Mouse (Mus musculus): Measurements from ENCODE around the gene Nrtn. TPM values are rescaled to one million over a fixed set of nuclear protein-coding genes. Genes with fewer than 3 reads are reported as not detected.

Nrtn gene
- polyA plus RNA-seq, 1 experiment from 2014 or later, result 10.5 TPM

DNA sequence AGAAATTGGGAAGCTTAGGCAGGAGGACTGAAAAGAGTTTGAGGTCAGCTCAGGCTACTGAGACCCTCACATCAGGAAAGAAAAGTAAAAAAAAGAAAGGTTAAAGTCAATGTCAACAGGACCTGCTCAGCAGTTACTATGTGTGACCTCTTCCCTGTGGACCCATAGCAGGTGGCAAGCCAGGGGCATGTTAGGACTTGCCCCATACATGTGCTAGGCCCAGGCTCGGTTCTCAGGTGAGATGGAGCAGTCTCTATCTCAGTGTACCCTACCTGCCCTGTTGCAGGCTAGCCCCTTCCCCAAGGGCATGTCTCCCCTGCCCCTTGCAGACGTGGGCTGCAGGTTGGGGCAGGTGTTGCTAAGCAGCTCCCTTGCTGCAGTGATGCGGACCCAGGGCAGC lies 47.6 kb downstream of the Nrtn start:
- no peak for DNase-seq (ENCODE audit: low spot score)
- H3K4me3 ChIP-seq (ENCODE audit: low read depth, low read length), result no peak overlapping the region
- peaks cover 56% of the 10 kb centered on the region for H3K36me3 ChIP-seq (ENCODE audit: insufficient read depth, low read length)
- no peaks in the 10 kb centered on the region for H3K27me3 ChIP-seq (replicated peaks; ENCODE audit: insufficient read depth, low read length)
- ATAC-seq, result no peak
- H3K9ac ChIP-seq (replicated peaks; ENCODE audit: low read depth), result no peak overlapping the region
- H3K27ac ChIP-seq (ENCODE audit: low read length), result no peak overlapping the region
- no peaks in the 10 kb centered on the region for H3K4me1 ChIP-seq (ENCODE audit: insufficient read depth, low read depth, low read length)
- no peaks in the 10 kb centered on the region for H3K9me3 ChIP-seq (ENCODE audit: low read length)
- H3K4me2 ChIP-seq (replicated peaks; ENCODE audit: low read depth, low read length), result no peak overlapping the region
- TF ChIP-seq EP300 (IDR thresholded peaks at IDR 0.05), result no peak
- no peak for TF ChIP-seq CTCF (IDR thresholded peaks at IDR 0.05)
- WGBS, result 83% methylated on average over 3 of the region's 3 CpGs

DNA sequence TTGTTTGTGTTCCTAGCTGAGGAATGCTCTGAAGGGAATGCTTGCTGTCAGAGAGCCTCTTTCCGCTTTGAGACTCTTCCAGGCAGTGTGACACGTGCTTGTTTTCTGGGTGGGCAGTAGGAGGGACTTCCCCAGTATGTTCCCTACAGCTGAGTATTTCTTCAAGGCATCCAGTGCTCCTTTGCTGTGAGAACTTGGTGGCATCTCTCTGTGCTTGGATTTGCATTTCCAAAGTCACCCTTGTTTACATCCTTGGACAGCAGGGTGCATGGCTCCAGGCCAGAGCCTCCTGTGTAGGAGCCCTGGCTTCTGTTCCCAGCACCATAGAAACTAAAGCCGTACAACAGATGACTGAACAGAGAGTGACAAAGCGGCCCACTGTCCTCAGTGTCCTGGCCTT lies 48.6 kb downstream of the Nrtn start:
- no peak overlapping the region for H3K4me3 ChIP-seq (ENCODE audit: low read depth, low read length)
- ATAC-seq (no peak), DNase-seq (ENCODE audit: low spot score) (no peak)
- no peaks in the 10 kb centered on the region for H3K9me3 ChIP-seq (ENCODE audit: low read length)
- no peak overlapping the region for H3K9ac ChIP-seq (replicated peaks; ENCODE audit: low read depth)
- WGBS, result 77% methylated on average over 4 of the region's 4 CpGs
- no peak overlapping the region for H3K4me2 ChIP-seq (replicated peaks; ENCODE audit: low read depth, low read length)
- no peaks in the 10 kb centered on the region for H3K4me1 ChIP-seq (ENCODE audit: insufficient read depth, low read depth, low read length)
- peaks cover 64% of the 10 kb centered on the region for H3K36me3 ChIP-seq (ENCODE audit: insufficient read depth, low read length)
- H3K27me3 ChIP-seq (replicated peaks; ENCODE audit: insufficient read depth, low read length), result no peaks in the 10 kb centered on the region
- no peak for TF ChIP-seq CTCF (IDR thresholded peaks at IDR 0.05)
- TF ChIP-seq EP300 (IDR thresholded peaks at IDR 0.05), result no peak
- no peak overlapping the region for H3K27ac ChIP-seq (ENCODE audit: low read length)

DNA sequence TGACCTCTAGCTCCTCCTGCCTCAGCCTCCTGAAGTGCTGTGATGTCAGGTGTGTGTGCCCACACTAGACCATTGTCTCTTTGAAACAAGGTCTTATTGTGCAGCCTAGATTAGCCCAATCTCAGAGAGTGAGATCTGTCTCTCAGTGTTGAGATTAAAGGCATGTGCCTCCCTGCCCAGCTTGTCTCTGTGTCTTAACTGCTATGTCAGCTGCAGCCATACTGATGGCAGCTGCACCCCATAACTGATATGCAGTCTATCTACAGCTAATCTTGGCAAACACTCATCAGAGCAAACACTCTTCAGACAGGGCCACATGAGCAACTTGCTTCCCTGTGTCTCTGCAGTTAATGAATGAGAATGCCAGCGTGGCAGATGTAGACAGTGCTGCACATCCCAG lies 50.8 kb downstream of the Nrtn start:
- H3K36me3 ChIP-seq (ENCODE audit: insufficient read depth, low read length), result peaks cover 67% of the 10 kb centered on the region
- H3K4me1 ChIP-seq (ENCODE audit: insufficient read depth, low read depth, low read length), result no peaks in the 10 kb centered on the region
- ATAC-seq (no peak), DNase-seq (ENCODE audit: low spot score) (no peak)
- no peak overlapping the region for H3K4me2 ChIP-seq (replicated peaks; ENCODE audit: low read depth, low read length)
- H3K27me3 ChIP-seq (replicated peaks; ENCODE audit: insufficient read depth, low read length), result no peaks in the 10 kb centered on the region
- H3K9me3 ChIP-seq (ENCODE audit: low read length), result no peaks in the 10 kb centered on the region
- H3K4me3 ChIP-seq (ENCODE audit: low read depth, low read length), result no peak overlapping the region
- 95% methylated on average over 1 of the region's 1 CpGs for WGBS
- no peak overlapping the region for H3K27ac ChIP-seq (ENCODE audit: low read length)
- H3K9ac ChIP-seq (replicated peaks; ENCODE audit: low read depth), result no peak overlapping the region
- TF ChIP-seq CTCF (IDR thresholded peaks at IDR 0.05), result no peak
- no peak for TF ChIP-seq EP300 (IDR thresholded peaks at IDR 0.05)

DNA sequence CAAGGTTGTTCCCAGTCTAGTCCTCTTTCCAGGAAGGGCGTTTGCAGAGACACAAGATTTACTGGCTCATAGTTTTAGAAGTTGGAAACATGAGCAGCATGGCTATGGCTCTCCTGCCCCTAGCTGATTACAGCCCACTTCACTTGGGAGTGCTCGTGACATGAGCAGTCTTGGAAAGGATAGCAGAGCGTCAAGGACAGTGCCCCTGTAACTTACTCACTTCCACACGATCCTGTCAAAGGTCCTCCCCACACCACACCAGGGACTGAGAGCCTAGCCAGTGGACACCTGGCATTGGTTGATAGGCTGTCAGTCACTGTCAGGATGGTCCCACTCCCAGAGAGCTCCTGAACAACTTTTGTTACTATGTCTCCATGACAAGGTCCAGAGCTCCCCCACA lies 54.3 kb downstream of the Nrtn start:
- no peak for ATAC-seq
- TF ChIP-seq CTCF (IDR thresholded peaks at IDR 0.05), result no peak
- no peak for TF ChIP-seq EP300 (IDR thresholded peaks at IDR 0.05)
- no peak overlapping the region for H3K27ac ChIP-seq (ENCODE audit: low read length)

More for the DNA sequence above, 54.3 kb downstream of the Nrtn start:
- no peaks in the 10 kb centered on the region for H3K27me3 ChIP-seq (replicated peaks; ENCODE audit: insufficient read depth, low read length)
- H3K36me3 ChIP-seq (ENCODE audit: insufficient read depth, low read length), result peaks cover 68% of the 10 kb centered on the region
- no peak overlapping the region for H3K4me3 ChIP-seq (ENCODE audit: low read depth, low read length)
- WGBS, result 77% methylated on average over 4 of the region's 4 CpGs
- H3K9ac ChIP-seq (replicated peaks; ENCODE audit: low read depth), result no peak overlapping the region
- H3K9me3 ChIP-seq (ENCODE audit: low read length), result no peaks in the 10 kb centered on the region
- no peaks in the 10 kb centered on the region for H3K4me1 ChIP-seq (ENCODE audit: insufficient read depth, low read depth, low read length)
- no peak for DNase-seq (ENCODE audit: low spot score)
- no peak overlapping the region for H3K4me2 ChIP-seq (replicated peaks; ENCODE audit: low read depth, low read length)

Other genes starting within 250 kb of the Nrtn start
- not detected in 2 replicates for gene Znrf4, start 245.1 kb downstream of the Nrtn start, polyA plus RNA-seq (2015; fragmentation: Nextera tagmentation; extraction: Ambion mirVana)
- 3.5 and 3.8 TPM in 2 replicates for gene Gm20219, start 203.1 kb downstream of the Nrtn start, polyA plus RNA-seq (2015; fragmentation: Nextera tagmentation; extraction: Ambion mirVana)
- gene Safb2, start 172.9 kb downstream of the Nrtn start, polyA plus RNA-seq (2015; fragmentation: Nextera tagmentation; extraction: Ambion mirVana), result 36.8 and 39.8 TPM in 2 replicates
- 43.4 and 47.1 TPM in 2 replicates for gene Safb, start 172.7 kb downstream of the Nrtn start, polyA plus RNA-seq (2015; fragmentation: Nextera tagmentation; extraction: Ambion mirVana)
- 201 and 230 TPM in 2 replicates for gene 2410015M20Rik, start 147.8 kb downstream of the Nrtn start, polyA plus RNA-seq (2015; fragmentation: Nextera tagmentation; extraction: Ambion mirVana)
- 1,643 and 1,764 TPM in 2 replicates for gene Rpl36, start 144.1 kb downstream of the Nrtn start, polyA plus RNA-seq (2015; fragmentation: Nextera tagmentation; extraction: Ambion mirVana)
- gene Lonp1, start 130.6 kb downstream of the Nrtn start, polyA plus RNA-seq (2015; fragmentation: Nextera tagmentation; extraction: Ambion mirVana), result 23.4 and 24.2 TPM in 2 replicates
- gene Catsperd, start 129.4 kb downstream of the Nrtn start, polyA plus RNA-seq (2015; fragmentation: Nextera tagmentation; extraction: Ambion mirVana), result 0.12 and 0.32 TPM in 2 replicates
- gene Ranbp3, start 84.2 kb downstream of the Nrtn start, polyA plus RNA-seq (2015; fragmentation: Nextera tagmentation; extraction: Ambion mirVana), result 42.6 and 44.8 TPM in 2 replicates
- 380 and 426 TPM in 2 replicates for gene Ndufa11, start 39.8 kb downstream of the Nrtn start, polyA plus RNA-seq (2015; fragmentation: Nextera tagmentation; extraction: Ambion mirVana)
- 17.2 and 17.5 TPM in 2 replicates for gene Vmac, start 39.5 kb downstream of the Nrtn start, polyA plus RNA-seq (2015; fragmentation: Nextera tagmentation; extraction: Ambion mirVana)
- gene Dus3l, start 7.2 kb upstream of the Nrtn start, polyA plus RNA-seq (2015; fragmentation: Nextera tagmentation; extraction: Ambion mirVana), result 26.3 and 29.7 TPM in 2 replicates
- 0.23 and 0.33 TPM in 2 replicates for gene Prr22, start 12.7 kb upstream of the Nrtn start, polyA plus RNA-seq (2015; fragmentation: Nextera tagmentation; extraction: Ambion mirVana)
- gene Rfx2, start 73.5 kb upstream of the Nrtn start, polyA plus RNA-seq (2015; fragmentation: Nextera tagmentation; extraction: Ambion mirVana), result 5.9 and 6.6 TPM in 2 replicates
- gene Acsbg2, start 116.9 kb upstream of the Nrtn start, polyA plus RNA-seq (2015; fragmentation: Nextera tagmentation; extraction: Ambion mirVana), result not detected in 2 replicates
- 0.15 and 0.23 TPM in 2 replicates for gene 1700061G19Rik, start 117.9 kb upstream of the Nrtn start, polyA plus RNA-seq (2015; fragmentation: Nextera tagmentation; extraction: Ambion mirVana)
- gene Mllt1, start 177.9 kb upstream of the Nrtn start, polyA plus RNA-seq (2015; fragmentation: Nextera tagmentation; extraction: Ambion mirVana), result 17.7 TPM in 2 replicates
- gene Acer1, start 224.6 kb upstream of the Nrtn start, polyA plus RNA-seq (2015; fragmentation: Nextera tagmentation; extraction: Ambion mirVana), result not detected in 2 replicates
- 62.5 and 71.1 TPM in 2 replicates for gene Clpp, start 232.8 kb upstream of the Nrtn start, polyA plus RNA-seq (2015; fragmentation: Nextera tagmentation; extraction: Ambion mirVana)
- gene Alkbh7, start 239.8 kb upstream of the Nrtn start, polyA plus RNA-seq (2015; fragmentation: Nextera tagmentation; extraction: Ambion mirVana), result 31.3 and 35.3 TPM in 2 replicates
- gene Pspn, start 242.5 kb upstream of the Nrtn start, polyA plus RNA-seq (2015; fragmentation: Nextera tagmentation; extraction: Ambion mirVana), result 0.37 TPM in 1 of 2 replicates, not detected in the other

Data from lung, postnatal 0 days (tissue).